Mouse (Mus musculus) MN1 (cell line): ENCODE data around the gene Pdgfa.

Experiments
- DNase-seq: peaks from one replicate; pipeline ENCODE4 v3.0.0-alpha.2; 2016; ENCODE audit warnings: low spot score

Pdgfa gene

GRCm38 (mm10) chr5:138997171-138997788, at the start of gene Pdgfa:
Pdgfa (minus strand) TSS chr5:138997370.
- peak; percentile 88 for DNase-seq

- DNase-seq: no peak
These were observed 49.5 kb upstream of the Pdgfa start for GRCm38 (mm10) chr5:139046636-139047035.

- no peak for DNase-seq
These were observed 46.4 kb upstream of the Pdgfa start for GRCm38 (mm10) chr5:139043546-139043945.

GRCm38 (mm10) chr5:139042299-139042698, 45.1 kb upstream of the Pdgfa start:
- DNase-seq: no peak

- no peak for DNase-seq
These were observed 38.0 kb upstream of the Pdgfa start for GRCm38 (mm10) chr5:139035171-139035570.

GRCm38 (mm10) chr5:139034746-139035145, 37.6 kb upstream of the Pdgfa start:
- DNase-seq: no peak

GRCm38 (mm10) chr5:139033406-139034317, 36.5 kb upstream of the Pdgfa start:
- peak; percentile 56 for DNase-seq

- no peak for DNase-seq
These were observed 30.4 kb upstream of the Pdgfa start for GRCm38 (mm10) chr5:139027603-139028002.

GRCm38 (mm10) chr5:139024351-139025105, 27.4 kb upstream of the Pdgfa start:
- no peak for DNase-seq

GRCm38 (mm10) chr5:139020595-139020994, 23.4 kb upstream of the Pdgfa start:
- DNase-seq: no peak

GRCm38 (mm10) chr5:139017371-139018124, 20.4 kb upstream of the Pdgfa start:
- peak; percentile 47 for DNase-seq

GRCm38 (mm10) chr5:139015097-139015496, 17.9 kb upstream of the Pdgfa start:
- DNase-seq: peak; percentile 72

GRCm38 (mm10) chr5:139010649-139011048, 13.5 kb upstream of the Pdgfa start:
- DNase-seq: no peak

- DNase-seq: peak; percentile 60
These were observed 10.1 kb upstream of the Pdgfa start for GRCm38 (mm10) chr5:139007141-139007775.

GRCm38 (mm10) chr5:139004588-139004987, 7.4 kb upstream of the Pdgfa start:
- DNase-seq: no peak

- DNase-seq: no peak
These were observed 2.5 kb upstream of the Pdgfa start for GRCm38 (mm10) chr5:138999716-139000115.

GRCm38 (mm10) chr5:138997936-138998580, 888 bp upstream of the Pdgfa start:
- DNase-seq: peak; percentile 37

- peak; percentile 53 for DNase-seq
These were observed 672 bp downstream of the Pdgfa start for GRCm38 (mm10) chr5:138996322-138997073.

GRCm38 (mm10) chr5:138995721-138996311, 1.4 kb downstream of the Pdgfa start:
- DNase-seq: peak; percentile 84
